Mouse (Mus musculus): ENCODE results near the gene Slc16a2. TPM values are rescaled to one million over a fixed set of nuclear protein-coding genes. Genes with fewer than 3 reads are reported as not detected.

Slc16a2 gene
- polyA plus RNA-seq, 1 experiment = 172 TPM

DNA sequence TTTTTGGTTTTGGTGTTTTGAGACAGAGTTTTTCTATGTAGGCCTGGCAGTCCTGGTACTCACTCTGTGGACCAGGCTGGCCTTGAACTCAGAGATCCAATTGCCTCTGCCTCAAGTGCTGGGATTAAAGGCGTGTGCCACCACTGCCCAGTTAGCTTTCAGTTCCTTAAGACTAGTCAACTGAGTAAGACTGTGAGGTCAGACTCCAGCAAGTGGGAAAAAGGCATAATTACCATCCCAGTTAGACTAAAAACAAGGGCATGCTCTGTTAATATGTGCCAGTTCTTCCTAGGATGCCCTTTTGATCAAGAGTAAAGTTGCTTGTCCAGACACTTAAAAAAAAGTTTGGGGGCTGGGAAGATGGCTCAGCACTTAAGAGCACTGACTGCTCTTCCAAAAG lies 113.2 kb downstream of the Slc16a2 start:
- peak overlapping the region; percentile 55; the same call in 1 of the 2 replicates for H3K27ac ChIP-seq (ENCODE audit: insufficient read depth, low read depth, low read length)
- no peak overlapping the region for H3K4me3 ChIP-seq (ENCODE audit: insufficient read depth, low read depth, low read length)
- no peak for TF ChIP-seq CTCF (conservative IDR thresholded peaks at IDR 0.05; ENCODE audit: insufficient read depth, insufficient read length, low read depth, low read length)
- no peak for TF ChIP-seq POLR2A (IDR thresholded peaks at IDR 0.05; ENCODE audit: low read depth, low read length)
- WGBS = 56% methylated on average over 1 of the region's 1 CpGs
- peaks cover 8% of the 10 kb centered on the region; the same call in 1 of the 2 replicates for H3K4me1 ChIP-seq (ENCODE audit: control insufficient read depth, insufficient read depth, low read length)
- H3K36me3 ChIP-seq (ENCODE audit: control insufficient read depth, insufficient read depth, low read length) = no peaks in the 10 kb centered on the region
- no peaks in the 10 kb centered on the region for H3K27me3 ChIP-seq (replicated peaks; ENCODE audit: control insufficient read depth, insufficient read depth, low read length)
- peak; percentile 81 for DNase-seq

DNA sequence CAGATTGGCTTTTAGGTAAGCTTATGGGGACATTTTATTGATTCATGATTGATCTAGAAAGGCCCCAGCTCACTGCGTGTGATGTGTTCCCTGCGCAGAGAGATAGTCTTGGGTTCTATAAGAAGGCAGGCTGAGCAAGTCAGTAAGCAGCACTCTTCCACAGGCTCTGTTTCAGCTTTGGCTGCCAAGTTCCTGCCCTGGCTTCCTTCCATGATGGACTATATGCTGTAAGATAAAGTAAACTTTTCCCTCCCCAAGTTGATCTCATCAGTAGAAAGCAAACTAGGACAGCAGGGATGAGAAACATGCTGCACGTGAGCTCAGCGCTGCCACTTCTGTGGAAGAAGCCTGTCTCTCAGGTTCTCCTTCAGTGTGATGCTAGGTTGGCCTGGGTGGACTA lies 117.2 kb downstream of the Slc16a2 start:
- Histone ChIP-seq H3K4me1 (ENCODE audit: control insufficient read depth, insufficient read depth, low read length) (peaks cover 4% of the 10 kb centered on the region; the same call in 1 of the 2 replicates), H3K27me3 (replicated peaks; ENCODE audit: control insufficient read depth, insufficient read depth, low read length) (no peaks in the 10 kb centered on the region), H3K36me3 (ENCODE audit: control insufficient read depth, insufficient read depth, low read length) (no peaks in the 10 kb centered on the region), H3K27ac (ENCODE audit: insufficient read depth, low read depth, low read length) (no peak overlapping the region), H3K4me3 (ENCODE audit: insufficient read depth, low read depth, low read length) (no peak overlapping the region)
- DNase-seq = no peak
- 94% methylated on average over 4 of the region's 4 CpGs for WGBS
- TF ChIP-seq POLR2A (IDR thresholded peaks at IDR 0.05; ENCODE audit: low read depth, low read length) (no peak), CTCF (conservative IDR thresholded peaks at IDR 0.05; ENCODE audit: insufficient read depth, insufficient read length, low read depth, low read length) (no peak)

DNA sequence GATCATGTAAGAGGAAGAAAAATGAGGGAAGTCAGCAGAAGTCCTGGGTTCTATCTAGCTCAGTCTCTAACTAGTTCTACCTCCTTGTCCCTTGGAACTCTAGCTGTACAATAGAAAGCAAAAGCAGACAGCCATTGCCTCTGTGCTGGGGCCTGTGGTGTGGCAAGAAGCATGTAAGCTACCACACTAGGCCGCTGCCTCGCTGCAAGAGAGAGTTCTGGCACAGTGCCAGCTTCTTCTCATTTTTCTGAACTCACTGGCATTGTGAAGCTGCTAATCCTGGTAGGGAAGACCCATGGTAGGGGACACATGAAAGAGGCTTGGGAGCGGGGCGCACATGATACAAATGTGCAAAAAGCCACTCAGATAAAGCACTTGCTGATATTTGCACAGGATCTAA lies 117.8 kb downstream of the Slc16a2 start:
- Histone ChIP-seq H3K27ac (ENCODE audit: insufficient read depth, low read depth, low read length) (no peak overlapping the region), H3K27me3 (replicated peaks; ENCODE audit: control insufficient read depth, insufficient read depth, low read length) (no peaks in the 10 kb centered on the region), H3K36me3 (ENCODE audit: control insufficient read depth, insufficient read depth, low read length) (no peaks in the 10 kb centered on the region), H3K4me3 (ENCODE audit: insufficient read depth, low read depth, low read length) (no peak overlapping the region), H3K4me1 (ENCODE audit: control insufficient read depth, insufficient read depth, low read length) (peaks cover under 1% of the 10 kb centered on the region; the same call in 1 of the 2 replicates)
- TF ChIP-seq CTCF (conservative IDR thresholded peaks at IDR 0.05; ENCODE audit: insufficient read depth, insufficient read length, low read depth, low read length) = no peak
- DNase-seq = peak; percentile 33
- 51% methylated on average over 4 of the region's 4 CpGs for WGBS

DNA sequence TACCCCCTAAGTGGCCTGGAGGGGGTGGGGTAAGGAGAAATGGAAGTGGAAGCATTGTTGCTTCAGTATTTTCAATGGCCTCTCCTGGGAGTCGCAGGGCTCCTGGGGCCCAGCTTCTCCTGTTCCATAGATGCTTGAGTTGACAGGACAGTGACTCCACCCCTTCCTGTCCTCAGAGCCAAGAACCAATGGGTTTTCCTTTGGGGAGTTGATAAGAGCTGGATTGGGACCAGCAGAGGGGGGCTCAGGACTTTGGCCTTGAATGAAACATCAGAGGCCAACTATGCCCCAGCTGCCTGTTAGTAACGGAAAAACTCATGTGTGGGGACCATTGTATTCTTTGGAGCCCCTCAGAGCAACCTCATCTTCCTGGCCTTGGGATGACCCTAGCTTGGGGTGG lies 124.0 kb downstream of the Slc16a2 start:
- TF ChIP-seq POLR2A (IDR thresholded peaks at IDR 0.05; ENCODE audit: low read depth, low read length) = no peak
- no peak for TF ChIP-seq CTCF (conservative IDR thresholded peaks at IDR 0.05; ENCODE audit: insufficient read depth, insufficient read length, low read depth, low read length)
- H3K27me3 ChIP-seq (replicated peaks; ENCODE audit: control insufficient read depth, insufficient read depth, low read length) = no peaks in the 10 kb centered on the region
- no peak overlapping the region for H3K4me3 ChIP-seq (ENCODE audit: insufficient read depth, low read depth, low read length)
- no peak overlapping the region for H3K27ac ChIP-seq (ENCODE audit: insufficient read depth, low read depth, low read length)
- H3K36me3 ChIP-seq (ENCODE audit: control insufficient read depth, insufficient read depth, low read length) = no peaks in the 10 kb centered on the region
- DNase-seq = no peak
- H3K4me1 ChIP-seq (ENCODE audit: control insufficient read depth, insufficient read depth, low read length) = peaks cover 6% of the 10 kb centered on the region; the same call in 1 of the 2 replicates
- WGBS = 83% methylated on average over 2 of the region's 2 CpGs

DNA sequence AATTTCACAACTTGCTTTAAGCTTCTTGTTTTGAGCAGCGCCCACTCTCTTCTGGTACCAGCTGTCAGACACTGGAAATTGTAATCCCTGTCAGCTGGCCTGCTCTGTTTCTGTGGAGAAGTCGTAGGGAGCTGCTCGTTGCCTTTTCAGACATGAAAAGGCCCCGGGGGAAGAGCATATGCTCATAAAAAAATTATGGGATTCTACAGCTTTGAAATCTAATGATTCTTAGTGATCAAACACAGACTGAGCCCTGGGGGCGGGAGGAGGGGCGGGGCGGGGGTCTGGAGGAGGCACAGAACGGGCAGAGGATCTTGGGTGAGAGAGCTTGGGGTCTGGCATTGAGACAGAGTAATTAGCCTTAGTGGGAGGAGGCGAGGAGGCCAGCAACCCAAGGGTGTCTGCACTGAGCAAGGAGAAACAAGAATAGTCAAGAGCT lies 125.7 kb downstream of the Slc16a2 start:
- WGBS = 9% methylated on average over 9 of the region's 9 CpGs
- H3K36me3 ChIP-seq (ENCODE audit: control insufficient read depth, insufficient read depth, low read length) = no peaks in the 10 kb centered on the region
- H3K4me3 ChIP-seq (ENCODE audit: insufficient read depth, low read depth, low read length) = no peak overlapping the region
- no peaks in the 10 kb centered on the region for H3K27me3 ChIP-seq (replicated peaks; ENCODE audit: control insufficient read depth, insufficient read depth, low read length)
- DNase-seq = no peak
- H3K4me1 ChIP-seq (ENCODE audit: control insufficient read depth, insufficient read depth, low read length) = peaks cover 8% of the 10 kb centered on the region; the same call in 1 of the 2 replicates
- no peak overlapping the region for H3K27ac ChIP-seq (ENCODE audit: insufficient read depth, low read depth, low read length)
- TF ChIP-seq CTCF (conservative IDR thresholded peaks at IDR 0.05; ENCODE audit: insufficient read depth, insufficient read length, low read depth, low read length) (no peak), POLR2A (IDR thresholded peaks at IDR 0.05; ENCODE audit: low read depth, low read length) (no peak)

DNA sequence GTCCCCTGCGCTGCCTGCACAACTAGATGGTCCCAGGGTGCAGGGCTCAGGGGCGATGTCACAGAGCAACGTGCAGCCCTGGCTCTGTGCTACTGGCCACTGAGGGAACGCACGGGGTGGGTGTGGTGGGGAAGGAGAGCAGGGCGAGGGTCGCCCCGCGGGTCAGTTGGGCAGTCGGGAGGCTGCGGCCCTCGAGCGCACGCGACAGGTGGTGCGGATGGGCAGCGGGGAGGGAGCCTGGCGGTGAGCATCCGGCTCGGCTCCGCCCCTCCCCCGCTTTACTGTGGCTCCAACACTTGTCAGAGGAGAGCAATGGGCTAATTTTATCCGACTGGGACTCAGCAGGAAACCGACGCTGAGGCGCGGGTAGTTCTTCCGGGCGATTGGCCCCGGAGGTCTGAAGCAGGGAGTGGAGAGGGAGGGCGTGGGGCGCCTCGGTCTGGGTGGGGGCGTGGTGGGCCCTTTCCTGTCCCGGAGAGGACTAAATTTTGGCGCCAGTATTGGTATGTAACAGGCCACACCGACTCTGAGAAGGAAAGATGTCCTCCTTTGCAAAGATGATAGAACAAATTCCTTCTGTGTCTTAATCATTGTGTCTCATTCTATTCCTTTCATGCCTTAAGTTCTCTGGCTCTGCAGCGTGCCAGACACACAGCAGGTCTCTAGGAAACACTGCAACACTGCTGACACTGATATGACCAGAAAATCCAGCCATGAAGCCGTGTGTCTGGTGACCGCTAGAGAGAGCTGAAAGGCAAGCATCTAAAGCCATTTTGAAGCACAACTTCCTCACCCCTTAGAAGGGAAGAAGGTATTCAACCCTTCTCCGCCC lies 126.4 kb downstream of the Slc16a2 start:
- H3K36me3 ChIP-seq (ENCODE audit: control insufficient read depth, insufficient read depth, low read length) = no peaks in the 10 kb centered on the region
- WGBS = 0% methylated on average over 38 of the region's 41 CpGs
- peak overlapping the region; percentile 26; the same call in 1 of the 2 replicates for H3K27ac ChIP-seq (ENCODE audit: insufficient read depth, low read depth, low read length)
- peaks cover 8% of the 10 kb centered on the region; the same call in 1 of the 2 replicates for H3K4me1 ChIP-seq (ENCODE audit: control insufficient read depth, insufficient read depth, low read length)
- peak; percentile 71 for DNase-seq
- H3K4me3 ChIP-seq (ENCODE audit: insufficient read depth, low read depth, low read length) = peak overlapping the region; percentile 58
- H3K27me3 ChIP-seq (replicated peaks; ENCODE audit: control insufficient read depth, insufficient read depth, low read length) = no peaks in the 10 kb centered on the region
- TF ChIP-seq CTCF (conservative IDR thresholded peaks at IDR 0.05; ENCODE audit: insufficient read depth, insufficient read length, low read depth, low read length) (peak; percentile 55), POLR2A (IDR thresholded peaks at IDR 0.05; ENCODE audit: low read depth, low read length) (no peak)

DNA sequence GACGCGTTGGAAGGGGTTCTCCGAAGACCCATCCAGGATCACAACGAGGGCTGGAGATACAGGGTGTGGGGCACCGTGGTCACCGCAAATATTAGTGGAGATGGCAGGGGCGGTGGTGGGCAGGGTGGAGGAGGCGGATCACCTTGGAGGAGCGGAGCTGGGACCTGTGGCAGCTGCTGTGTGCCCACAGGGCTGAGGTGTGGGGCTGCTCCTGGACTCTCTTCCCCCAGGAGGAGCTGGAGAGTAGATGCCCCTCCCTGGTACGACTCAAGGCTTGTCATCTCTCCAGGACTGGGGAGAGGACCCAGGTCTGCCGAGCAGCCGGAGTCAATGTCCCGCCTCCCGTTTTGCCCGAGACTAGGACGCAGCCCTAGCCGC lies 127.0 kb downstream of the Slc16a2 start:
- peak overlapping the region; percentile 58 for H3K4me3 ChIP-seq (ENCODE audit: insufficient read depth, low read depth, low read length)
- 18% methylated on average over 17 of the region's 17 CpGs for WGBS
- no peak for DNase-seq
- TF ChIP-seq CTCF (conservative IDR thresholded peaks at IDR 0.05; ENCODE audit: insufficient read depth, insufficient read length, low read depth, low read length) = no peak
- no peak for TF ChIP-seq POLR2A (IDR thresholded peaks at IDR 0.05; ENCODE audit: low read depth, low read length)
- H3K4me1 ChIP-seq (ENCODE audit: control insufficient read depth, insufficient read depth, low read length) = peaks cover 8% of the 10 kb centered on the region; the same call in 1 of the 2 replicates
- no peaks in the 10 kb centered on the region for H3K36me3 ChIP-seq (ENCODE audit: control insufficient read depth, insufficient read depth, low read length)
- H3K27ac ChIP-seq (ENCODE audit: insufficient read depth, low read depth, low read length) = no peak overlapping the region
- no peaks in the 10 kb centered on the region for H3K27me3 ChIP-seq (replicated peaks; ENCODE audit: control insufficient read depth, insufficient read depth, low read length)
